Mouse (Mus musculus) bone marrow macrophage, adult 2 months (primary cell): Measurements from ENCODE around the gene Magi2.

Source experiments
- CTCF ChIP-seq: IDR thresholded peaks from 2 replicates; pipeline ENCODE4 v1.5.1; 2012; ENCODE audit warnings: low read depth, mild to moderate bottlenecking, low read length, moderate library complexity
- POLR2A ChIP-seq: IDR thresholded peaks from 2 replicates; pipeline ENCODE4 v1.6.1; 2012; ENCODE audit warnings: mild to moderate bottlenecking, low read depth, low read length, borderline replicate concordance

- no peak for TF ChIP-seq CTCF
- no peak for TF ChIP-seq POLR2A
Measured at GRCm38 (mm10) chr5:20669456-20669855, 1442.6 kb downstream of the Magi2 start.
